Mouse (Mus musculus): ENCODE results near the gene Vash2.

- TF ChIP-seq CTCF (IDR thresholded peaks at IDR 0.05; ENCODE audit: borderline replicate concordance, control insufficient read depth, extremely low read depth, insufficient read depth, low read length, poor library complexity) (no peak), POLR2A (IDR thresholded peaks at IDR 0.05; ENCODE audit: control insufficient read depth, extremely low read depth, insufficient read depth, low read length, poor library complexity) (no peak)
These were observed 2.3 kb upstream of the Vash2 start for GRCm38 (mm10) chr1:190981412-190981811.
